Mouse (Mus musculus): ENCODE data around the gene Otud5.
"Not testable (repeated sequence)": the region's sequence is repeated elsewhere in the genome, so short reads cannot be mapped to it uniquely, and the experiment has no call there.

Gene Otud5

GRCm38 (mm10) chrX:7841163-7842162, at the start of gene Otud5:
Otud5 (plus strand) TSS chrX:7841364.
- peak; percentile 91 for DNase-seq (ENCODE audit: low read depth, low spot score)

GRCm38 (mm10) chrX:7793361-7793760, 47.8 kb upstream of the Otud5 start:
- DNase-seq (ENCODE audit: low read depth, low spot score) = no peak

- peak; percentile 27 for DNase-seq (ENCODE audit: low read depth, low spot score)
These were observed 46.1 kb upstream of the Otud5 start for GRCm38 (mm10) chrX:7795016-7795415.

GRCm38 (mm10) chrX:7797327-7797726, 43.8 kb upstream of the Otud5 start:
- no peak for DNase-seq (ENCODE audit: low read depth, low spot score)

GRCm38 (mm10) chrX:7802157-7802556, 39.0 kb upstream of the Otud5 start:
- not testable (repeated sequence) for DNase-seq (ENCODE audit: low read depth, low spot score)

- not testable (repeated sequence) for DNase-seq (ENCODE audit: low read depth, low spot score)
These were observed 26.1 kb upstream of the Otud5 start for GRCm38 (mm10) chrX:7815016-7815415.

GRCm38 (mm10) chrX:7821865-7822779, 19.0 kb upstream of the Otud5 start, which contains the start of gene Kcnd1:
Kcnd1 (plus strand) TSS chrX:7822289.
- no peak for DNase-seq (ENCODE audit: low read depth, low spot score)

- no peak for DNase-seq (ENCODE audit: low read depth, low spot score)
These were observed 4.0 kb upstream of the Otud5 start for GRCm38 (mm10) chrX:7837146-7837545.

GRCm38 (mm10) chrX:7840842-7841162, 362 bp upstream of the Otud5 start:
- no peak for DNase-seq (ENCODE audit: low read depth, low spot score)

- no peak for DNase-seq (ENCODE audit: low read depth, low spot score)
These were observed 1.2 kb downstream of the Otud5 start for GRCm38 (mm10) chrX:7842318-7842717.

GRCm38 (mm10) chrX:7847845-7848244, 6.7 kb downstream of the Otud5 start:
- DNase-seq (ENCODE audit: low read depth, low spot score) = no peak

- no peak for DNase-seq (ENCODE audit: low read depth, low spot score)
These were observed 13.4 kb downstream of the Otud5 start for GRCm38 (mm10) chrX:7854578-7854977.

- DNase-seq (ENCODE audit: low read depth, low spot score) = no peak
These were observed 18.1 kb downstream of the Otud5 start for GRCm38 (mm10) chrX:7859191-7859753.

- no peak for DNase-seq (ENCODE audit: low read depth, low spot score)
These were observed 22.0 kb downstream of the Otud5 start for GRCm38 (mm10) chrX:7863181-7863580.

- DNase-seq (ENCODE audit: low read depth, low spot score) = no peak
These were observed 23.4 kb downstream of the Otud5 start for GRCm38 (mm10) chrX:7864551-7864950.

GRCm38 (mm10) chrX:7865343-7865742, 24.2 kb downstream of the Otud5 start:
- no peak for DNase-seq (ENCODE audit: low read depth, low spot score)

- no peak for DNase-seq (ENCODE audit: low read depth, low spot score)
These were observed 24.6 kb downstream of the Otud5 start for GRCm38 (mm10) chrX:7865786-7866185.

- no peak for DNase-seq (ENCODE audit: low read depth, low spot score)
These were observed 26.0 kb downstream of the Otud5 start for GRCm38 (mm10) chrX:7867141-7867540.

GRCm38 (mm10) chrX:7868506-7868905, 27.3 kb downstream of the Otud5 start:
- DNase-seq (ENCODE audit: low read depth, low spot score) = no peak

- DNase-seq (ENCODE audit: low read depth, low spot score) = no peak
These were observed 28.7 kb downstream of the Otud5 start for GRCm38 (mm10) chrX:7869826-7870225.

- peak; percentile 55 for DNase-seq (ENCODE audit: low read depth, low spot score)
These were observed 36.8 kb downstream of the Otud5 start, which contains the start of gene Pim2 for GRCm38 (mm10) chrX:7878007-7878419. Pim2 (plus strand) TSS chrX:7878262.

GRCm38 (mm10) chrX:7878495-7878894, 37.3 kb downstream of the Otud5 start:
- no peak for DNase-seq (ENCODE audit: low read depth, low spot score)
